In genomic region chr9:83596132-83596531, GRCm38 (mm10) we compare ENCODE assay signal across 18 mouse cellular contexts. TPM values are rescaled to one million over a fixed set of nuclear protein-coding genes. Genes with fewer than 3 reads are reported as not detected.
DNase-seq lines count a peak whose midpoint lies in the region; ATAC-seq and TF ChIP-seq lines count a peak whose summit lies in the region.
"Had no signal": no experiment of that assay in that cellular context is flagged by ENCODE, and none has a peak within 500 bp of the region (broad histone marks: within the 10 kb centered on the region; RNA-seq: fewer than 3 reads in every experiment).

No protein-coding gene starts in this region.

- no peak for TF ChIP-seq CTCF in layer of hippocampus, adult 2 months (conservative IDR thresholded peaks at IDR 0.05)
- TF ChIP-seq CTCF in cerebellum, adult 2 months (IDR thresholded peaks at IDR 0.05; ENCODE audit: borderline replicate concordance, insufficient read depth, low read depth, low read length): no peak
- no peak for TF ChIP-seq CTCF in midbrain, postnatal 0 days (IDR thresholded peaks at IDR 0.05)

- H3K4me1 ChIP-seq in cerebellum, adult 2 months (ENCODE audit: control insufficient read depth, insufficient read depth, low read length): peaks cover 9% of the 10 kb centered on the region
- H3K4me1 ChIP-seq in midbrain, postnatal 0 days (ENCODE audit: insufficient read depth, low read length): no peaks in the 10 kb centered on the region

- WGBS in cerebellum, adult 2 months: 95% methylated on average over 6 of the region's 6 CpGs
- WGBS in midbrain, postnatal 0 days: 84% methylated on average over 6 of the region's 6 CpGs

- no peaks in the 10 kb centered on the region for H3K9me3 ChIP-seq in midbrain, postnatal 0 days (ENCODE audit: low read length)
- H3K9me3 ChIP-seq: embryonic facial prominence, embryonic 10.5 days; forebrain, embryonic 13.5 days; kidney, embryonic 15.5 days; neural tube, embryonic 12.5 days had no signal

- no peak overlapping the region for H3K4me3 ChIP-seq in layer of hippocampus, adult 2 months
- H3K4me3 ChIP-seq in cerebellum, adult 2 months (replicated peaks; ENCODE audit: insufficient read depth, low read depth, low read length): no peak overlapping the region
- H3K4me3 ChIP-seq in midbrain, postnatal 0 days (ENCODE audit: low read depth, low read length): no peak overlapping the region
- H3K4me3 ChIP-seq: embryonic facial prominence, embryonic 10.5 days; forebrain, embryonic 13.5 days; heart, adult 2 months; kidney, embryonic 15.5 days; neural tube, embryonic 12.5 days had no signal

- no peak overlapping the region for H3K4me2 ChIP-seq in midbrain, postnatal 0 days (ENCODE audit: low read depth, low read length, poor library complexity, severe bottlenecking)
- H3K4me2 ChIP-seq: forebrain, embryonic 13.5 days; kidney, embryonic 15.5 days; neural tube, embryonic 12.5 days had no signal

- intact Hi-C loops in left cerebral cortex, postnatal 10 days (cut with DNase I): no loop called here
- intact Hi-C loops in left cerebral cortex, postnatal 14 days (cut with DNase I): loop anchor here (5.0 to 10.0 kb wide), 3 partner anchors 109 to 621 kb away; partner anchors contain the start of gene Phip

- H3K27ac ChIP-seq in layer of hippocampus, adult 2 months: peak overlapping the region; percentile 76
- H3K27ac ChIP-seq in cerebellum, adult 2 months (ENCODE audit: insufficient read depth, low read length): no peak overlapping the region
- H3K27ac ChIP-seq in midbrain, postnatal 0 days (ENCODE audit: low read depth, low read length): no peak overlapping the region
- H3K27ac ChIP-seq: embryonic facial prominence, embryonic 10.5 days; forebrain, embryonic 13.5 days; heart, adult 2 months; kidney, embryonic 15.5 days; neural tube, embryonic 12.5 days had no signal

- H3K27me3 ChIP-seq in cerebellum, adult 2 months (ENCODE audit: control insufficient read depth, insufficient read depth, low read length): no peaks in the 10 kb centered on the region
- H3K27me3 ChIP-seq in midbrain, postnatal 0 days (ENCODE audit: insufficient read depth, low read length): no peaks in the 10 kb centered on the region
- H3K27me3 ChIP-seq: forebrain, embryonic 13.5 days; kidney, embryonic 15.5 days; neural tube, embryonic 12.5 days had no signal

- no peak for TF ChIP-seq POLR2A in cerebellum, adult 2 months (IDR thresholded peaks at IDR 0.05; ENCODE audit: borderline replicate concordance, insufficient read depth, low read length)

- ATAC-seq in midbrain, postnatal 0 days (ENCODE audit: low FRiP score): no peak
- ATAC-seq: forebrain, embryonic 13.5 days; inflammation-experienced regulatory T-cells, adult 6 months; liver, postnatal 0 days had no signal

- no peaks in the 10 kb centered on the region for H3K36me3 ChIP-seq in midbrain, postnatal 0 days (ENCODE audit: insufficient read depth, low read length)
- H3K36me3 ChIP-seq: embryonic facial prominence, embryonic 10.5 days; neural tube, embryonic 12.5 days had no signal

- peak; percentile 56 for DNase-seq in left cerebral cortex, adult 11 months (ENCODE audit: low spot score)
- no peak for DNase-seq in left cerebral cortex, postnatal 10 days (ENCODE audit: extremely low spot score in 1 of 2, low spot score in 2 of 2)
- DNase-seq in layer of hippocampus, adult 2 months (ENCODE audit: low spot score in 2 of 2): peak; percentile 74 to 78
- peak; percentile 75 to 82 for DNase-seq in left cerebral cortex, postnatal 14 days (ENCODE audit: low spot score in 2 of 2)
- peak; percentile 80 to 86 for DNase-seq in right cerebral cortex, postnatal 36 days (ENCODE audit: low spot score in 2 of 2)
- DNase-seq in cerebellum, adult 2 months: no peak
- DNase-seq in midbrain, postnatal 0 days (ENCODE audit: low spot score): no peak
- DNase-seq in adrenal gland, postnatal 14 days: no peak
- DNase-seq: cerebellum, postnatal 36 days; heart, adult 2 months; liver; liver, postnatal 0 days; thymus, postnatal 14 days had no signal

- H3K9ac ChIP-seq in midbrain, postnatal 0 days (replicated peaks; ENCODE audit: low read length, poor library complexity, severe bottlenecking): no peak overlapping the region
- H3K9ac ChIP-seq: forebrain, embryonic 13.5 days; kidney, embryonic 15.5 days; liver, postnatal 0 days; neural tube, embryonic 12.5 days had no signal

RNA-seq across cellular contexts. Expression of gene Sh3bgrl2, which starts 48.0 kb away (rescaled TPM):
- 10 to 100 TPM; 25.9 to 28.9 TPM for total RNA-seq in left cerebral cortex, postnatal 10 days (2021)
- 10 to 100 TPM; 26.1 to 28.7 TPM for total RNA-seq in layer of hippocampus, adult 2 months (2021)
- 10 to 100 TPM; 27.4 to 27.6 TPM for total RNA-seq in left cerebral cortex, postnatal 14 days (2021)
- 29.1 and 29.9 TPM in 2 replicates for polyA plus RNA-seq in cerebellum, adult 2 months (2012; rRNA removed)
- total RNA-seq in midbrain, postnatal 0 days (2014; rRNA removed): 10.6 and 13.2 TPM in 2 replicates
- polyA plus RNA-seq in midbrain, postnatal 0 days (2015; fragmentation: Nextera tagmentation; extraction: Ambion mirVana): 6.3 TPM in 2 replicates
- total RNA-seq in adrenal gland, postnatal 14 days (2021): 16.6 and 21.1 TPM in 2 replicates

Comparison
In these comparisons a context has a peak if more than half of its experiments do, and no peak if none do; other contexts are left out.
1. DNase-seq: peak in left cerebral cortex, adult 11 months (single experiment), layer of hippocampus, adult 2 months (2 of 2), left cerebral cortex, postnatal 14 days (2 of 2) and right cerebral cortex, postnatal 36 days (2 of 2); none in left cerebral cortex, postnatal 10 days (0 of 2), cerebellum, adult 2 months (0 of 2), midbrain, postnatal 0 days (single experiment) and adrenal gland, postnatal 14 days (single experiment).